Mouse (Mus musculus) colon, adult 2 months (tissue): ENCODE data around the gene Cenph. TPM values are rescaled to one million over a fixed set of nuclear protein-coding genes. Genes with fewer than 3 reads are reported as not detected.

ENCODE experiments used
- polyA plus RNA-seq: library from polyadenylated mRNA; depleted of rRNA; stranded (reverse); fragments of >200 nt; gene quantifications from 2 replicates; pipeline ENCODE4 v1.2.3, GENCODE M21; 2012; rRNA removed

Cenph gene
- 0.69 and 0.83 TPM in 2 replicates for polyA plus RNA-seq

GRCm38 (mm10) chr13:100775252-100776055 is at the start of gene Cenph:
Gene Cenph (minus strand): TSS chr13:100775899.

GRCm38 (mm10) chr13:100786414-100786867 is 10.7 kb upstream of the Cenph start, which contains the start of gene Ccnb1:
Gene Ccnb1 (minus strand): TSS chr13:100786570.

GRCm38 (mm10) chr13:100744036-100744744 is 31.5 kb downstream of the Cenph start, which contains the start of gene Mrps36:
Gene Mrps36 (minus strand): TSS chr13:100744659.

GRCm38 (mm10) chr13:100730861-100731176 is 44.9 kb downstream of the Cenph start, which contains the start of gene Cdk7:
Gene Cdk7 (minus strand): TSS chr13:100730939.

Other genes starting within 250 kb of the Cenph start
- 21.7 and 24.7 TPM in 2 replicates for gene Ocln, start 223.2 kb downstream of the Cenph start, polyA plus RNA-seq
- gene Marveld2, start 158.9 kb downstream of the Cenph start, polyA plus RNA-seq, result 20.9 and 24.8 TPM in 2 replicates
- 11.1 and 15.1 TPM in 2 replicates for gene Ak6, start 124.9 kb downstream of the Cenph start, polyA plus RNA-seq
- 1.7 and 2.2 TPM in 2 replicates for gene Rad17, start 124.8 kb downstream of the Cenph start, polyA plus RNA-seq
- 0.75 and 1.3 TPM in 2 replicates for gene Taf9, start 124.3 kb downstream of the Cenph start, polyA plus RNA-seq
- gene Ccdc125, start 106.2 kb downstream of the Cenph start, polyA plus RNA-seq, result 1.1 and 1.7 TPM in 2 replicates
- 9.2 and 10.0 TPM in 2 replicates for gene Cdk7, start 45.0 kb downstream of the Cenph start, polyA plus RNA-seq
- gene Mrps36, start 31.2 kb downstream of the Cenph start, polyA plus RNA-seq, result 39.4 and 44.3 TPM in 2 replicates
- 6.3 and 9.1 TPM in 2 replicates for gene Ccnb1, start 10.7 kb upstream of the Cenph start, polyA plus RNA-seq
- gene Slc30a5, start 57.5 kb upstream of the Cenph start, polyA plus RNA-seq, result 17.3 and 18.7 TPM in 2 replicates